Mouse (Mus musculus) hindbrain, embryonic 11.5 days (tissue): Measurements from ENCODE around the gene Tescl. TPM values are rescaled to one million over a fixed set of nuclear protein-coding genes. Genes with fewer than 3 reads are reported as not detected.

Experiments used
- ATAC-seq: fragments of 200-750 bp; cut with Nextera tagmentation; 2 replicates; pipeline ENCODE4 v1.8.0; 2017; ENCODE audit warnings: mild to moderate bottlenecking, moderate TSS enrichment, moderate library complexity; ENCODE audit not compliant: low FRiP score
- DNase-seq: peaks from one replicate; pipeline ENCODE4 v3.0.0-alpha.2; 2015; ENCODE audit warnings: low spot score
- H3K27ac ChIP-seq: fragments of 300-500 bp; sonication (generic); 2 replicates; pipeline ENCODE4 v1.5.1; 2014; ENCODE audit warnings: mild to moderate bottlenecking, low read depth, low read length
- H3K27me3 ChIP-seq: fragments of 300-500 bp; sonication (generic); 2 replicates; pipeline ENCODE4 v1.6.1; 2014; ENCODE audit warnings: mild to moderate bottlenecking, low read length, moderate library complexity, mixed read lengths; ENCODE audit not compliant: control insufficient read depth, insufficient read depth
- H3K36me3 ChIP-seq: fragments of 300-500 bp; sonication (generic); 2 replicates; pipeline ENCODE4 v1.6.1; 2014; ENCODE audit warnings: mild to moderate bottlenecking, low read length, moderate library complexity, mixed read lengths; ENCODE audit not compliant: control insufficient read depth, insufficient read depth
- H3K4me1 ChIP-seq: fragments of 300-500 bp; sonication (generic); replicated peaks from 2 replicates; pipeline ENCODE4 v1.6.1; 2014; ENCODE audit warnings: low read length, mixed read lengths; ENCODE audit not compliant: control insufficient read depth, insufficient read depth
- H3K4me2 ChIP-seq: fragments of 300-500 bp; sonication (generic); replicated peaks from 2 replicates; pipeline ENCODE4 v1.6.1; 2014; ENCODE audit warnings: mild to moderate bottlenecking, low read depth, low read length
- H3K4me3 ChIP-seq: fragments of 300-500 bp; sonication (generic); 2 replicates; pipeline ENCODE4 v1.5.1; 2014; ENCODE audit warnings: low read depth, low read length
- H3K9ac ChIP-seq: fragments of 300-500 bp; sonication (generic); 2 replicates; pipeline ENCODE4 v1.6.1; 2014; ENCODE audit warnings: low read depth, low read length
- H3K9me3 ChIP-seq: fragments of 300-500 bp; sonication (generic); 2 replicates; pipeline ENCODE4 v1.6.1; 2016; ENCODE audit warnings: low read length; ENCODE audit not compliant: control insufficient read depth
- WGBS: fragments of 180-500 bp; shearing (Covaris S2); extraction: QIAGEN DNeasy Blood & Tissue Kit; methylation state at CpG from one replicate; pipeline ENCODE4 v1.1.7; 2014; 5-methylcytosine and 5-hydroxymethylcytosine counted together
- polyA plus RNA-seq: library from polyadenylated mRNA; unstranded; fragments of >200 nt; fragmentation: Nextera tagmentation; extraction: Ambion mirVana; gene quantifications from 2 replicates; pipeline ENCODE4 v1.2.1, GENCODE M21; 2014

Gene Tescl
- polyA plus RNA-seq, 1 experiment from 2014 or later, result not detected

DNA sequence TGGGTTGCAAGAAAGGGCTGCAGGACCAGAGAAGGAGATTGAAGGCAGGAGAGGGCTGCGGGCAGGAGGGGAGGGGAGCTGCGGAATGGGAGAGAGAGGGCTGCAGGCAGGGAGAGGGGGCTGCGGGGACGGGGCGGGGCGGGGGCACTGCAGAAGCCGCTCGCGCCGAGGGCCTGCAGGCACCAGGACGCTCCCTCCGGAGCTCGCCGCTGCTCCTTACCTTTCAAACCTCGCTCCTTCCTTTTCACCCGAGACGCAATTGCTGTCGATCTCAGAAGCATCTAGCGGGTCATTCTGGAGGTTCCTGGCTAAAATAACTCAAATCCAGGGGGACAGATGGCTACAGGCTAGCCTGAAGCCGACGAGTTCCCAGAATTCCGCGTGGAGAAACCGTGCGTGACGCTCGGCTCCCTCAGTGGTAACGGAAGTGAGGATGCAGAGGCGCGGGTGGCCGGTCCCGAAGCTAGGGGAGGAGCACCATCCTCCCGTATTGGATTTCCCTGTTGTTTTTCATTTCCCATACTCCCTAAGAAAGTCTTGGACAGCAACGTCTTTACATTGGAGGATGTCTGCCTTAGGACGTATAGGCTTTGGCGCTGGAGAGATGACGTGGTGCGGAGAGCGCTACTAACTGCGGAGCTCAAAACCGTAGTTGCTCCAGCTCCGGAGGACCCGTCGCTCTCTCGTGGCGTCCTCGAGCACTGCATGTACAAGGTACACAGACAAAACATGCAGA lies 34.6 kb downstream of the Tescl start:
- Histone ChIP-seq H3K36me3 (peaks cover 13% of the 10 kb centered on the region; the same call in 1 of the 2 replicates), H3K9ac (peak overlapping the region; percentile 87), H3K4me3 (peak overlapping the region; percentile 79), H3K4me2 (peak overlapping the region; percentile 79), H3K9me3 (no peaks in the 10 kb centered on the region), H3K4me1 (0 out of 2 replicates have a peak, but pooled peaks cover 2% of the 10 kb centered on the region), H3K27me3 (no peaks in the 10 kb centered on the region), H3K27ac (peak overlapping the region; percentile 91)
- ATAC-seq (peak; percentile 91), DNase-seq (peak; percentile 88)
- WGBS, result 0% methylated on average over 42 of the region's 47 CpGs

DNA sequence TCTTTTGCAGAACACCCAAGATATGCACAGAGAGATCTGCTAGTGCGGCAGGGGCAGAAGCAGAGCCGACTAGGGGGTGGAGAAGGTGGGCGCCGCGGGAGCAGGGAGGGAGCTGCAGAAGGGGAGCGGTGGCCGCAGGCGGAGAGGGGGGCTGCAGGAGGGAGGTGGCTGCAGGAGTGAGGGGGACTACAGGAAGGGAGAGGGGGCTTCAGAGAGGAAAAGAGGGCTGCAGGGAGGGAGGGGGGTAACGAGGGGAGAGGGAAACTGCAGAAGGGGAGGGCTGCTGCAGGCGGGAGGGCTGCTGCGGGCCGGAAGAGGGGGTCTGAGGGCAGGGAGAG lies 35.1 kb downstream of the Tescl start:
- ATAC-seq, result peak; percentile 46
- H3K27ac ChIP-seq, result peak overlapping the region; percentile 91
- peaks cover 16% of the 10 kb centered on the region; the same call in 1 of the 2 replicates for H3K36me3 ChIP-seq
- no peak for DNase-seq
- WGBS, result under 1% methylated on average over 12 of the region's 12 CpGs
- no peaks in the 10 kb centered on the region for H3K27me3 ChIP-seq
- no peaks in the 10 kb centered on the region for H3K9me3 ChIP-seq
- H3K4me1 ChIP-seq, result 0 out of 2 replicates have a peak, but pooled peaks cover 2% of the 10 kb centered on the region
- H3K4me3 ChIP-seq, result peak overlapping the region; percentile 79
- H3K9ac ChIP-seq, result peak overlapping the region; percentile 87
- H3K4me2 ChIP-seq, result peak overlapping the region; percentile 79

DNA sequence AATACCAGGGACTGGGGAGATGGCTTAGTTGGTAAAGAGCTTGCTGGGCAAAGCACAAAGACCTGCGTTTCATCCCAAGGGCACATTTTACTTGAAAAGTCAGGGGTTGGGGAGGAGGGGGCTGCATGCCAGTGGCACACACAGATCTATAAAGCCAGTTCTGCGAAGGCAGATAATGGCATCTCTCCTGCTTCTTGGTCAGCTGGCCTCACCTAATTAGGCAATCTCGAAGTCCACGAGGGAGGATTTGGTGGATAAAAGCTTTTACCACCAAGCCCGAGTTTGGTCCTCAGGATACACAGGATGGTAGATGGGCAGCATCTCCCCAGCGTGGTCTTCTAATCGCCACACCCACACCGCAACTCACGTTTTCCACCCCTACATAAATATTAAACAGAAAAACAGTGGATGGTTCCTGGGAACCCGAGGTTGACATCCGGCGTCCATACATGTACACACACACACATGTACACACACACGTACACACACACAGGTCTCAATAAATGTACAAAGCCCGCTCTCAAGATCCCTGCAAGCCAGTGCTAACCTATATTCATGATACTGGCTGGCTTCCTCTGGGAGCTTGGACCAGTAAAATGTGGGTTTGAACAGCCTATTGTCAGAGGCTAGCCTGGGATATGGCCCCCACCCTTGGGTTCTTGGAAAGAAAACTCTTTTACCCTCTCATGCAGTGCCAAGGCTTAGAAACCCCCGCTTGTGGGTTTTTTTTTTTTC lies 36.2 kb downstream of the Tescl start:
- H3K9me3 ChIP-seq, result no peaks in the 10 kb centered on the region
- H3K4me3 ChIP-seq, result no peak overlapping the region; the same call in 1 of the 2 replicates
- DNase-seq (no peak), ATAC-seq (no peak)
- 0 out of 2 replicates have a peak overlapping the region, but pooled peaks have one; percentile 87 for H3K9ac ChIP-seq
- no peaks in the 10 kb centered on the region for H3K27me3 ChIP-seq
- WGBS, result 94% methylated on average over 15 of the region's 15 CpGs
- H3K4me1 ChIP-seq, result 0 out of 2 replicates have a peak, but pooled peaks cover 2% of the 10 kb centered on the region
- H3K27ac ChIP-seq, result no peak overlapping the region
- H3K36me3 ChIP-seq, result peaks cover 12% of the 10 kb centered on the region
- H3K4me2 ChIP-seq, result peak overlapping the region; percentile 79; the same call in 1 of the 2 replicates

DNA sequence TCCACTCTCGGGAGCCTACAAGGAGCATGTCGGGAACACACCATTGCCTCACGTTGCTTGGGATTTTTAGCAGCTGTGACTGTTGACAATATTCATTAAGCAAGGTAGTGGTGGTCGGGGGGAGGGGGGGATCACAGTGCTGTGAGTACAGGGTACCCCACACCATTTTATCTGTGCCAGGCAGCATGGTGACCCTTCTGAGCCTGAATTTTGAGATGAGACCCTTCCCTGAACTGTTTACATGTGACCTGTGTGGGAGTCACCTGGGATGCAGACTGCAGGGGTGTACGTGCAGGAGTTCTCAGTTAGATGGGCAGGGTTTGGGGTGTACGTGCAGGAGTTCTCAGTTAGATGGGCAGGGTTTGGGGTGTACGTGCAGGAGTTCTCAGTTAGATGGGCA lies 37.4 kb downstream of the Tescl start:
- Histone ChIP-seq H3K36me3 (peaks cover 19% of the 10 kb centered on the region), H3K27ac (no peak overlapping the region), H3K4me1 (0 out of 2 replicates have a peak, but pooled peaks cover 2% of the 10 kb centered on the region), H3K27me3 (no peaks in the 10 kb centered on the region), H3K4me2 (no peak overlapping the region), H3K9ac (no peak overlapping the region), H3K9me3 (no peaks in the 10 kb centered on the region), H3K4me3 (no peak overlapping the region)
- ATAC-seq (no peak), DNase-seq (no peak)
- 93% methylated on average over 7 of the region's 7 CpGs for WGBS

DNA sequence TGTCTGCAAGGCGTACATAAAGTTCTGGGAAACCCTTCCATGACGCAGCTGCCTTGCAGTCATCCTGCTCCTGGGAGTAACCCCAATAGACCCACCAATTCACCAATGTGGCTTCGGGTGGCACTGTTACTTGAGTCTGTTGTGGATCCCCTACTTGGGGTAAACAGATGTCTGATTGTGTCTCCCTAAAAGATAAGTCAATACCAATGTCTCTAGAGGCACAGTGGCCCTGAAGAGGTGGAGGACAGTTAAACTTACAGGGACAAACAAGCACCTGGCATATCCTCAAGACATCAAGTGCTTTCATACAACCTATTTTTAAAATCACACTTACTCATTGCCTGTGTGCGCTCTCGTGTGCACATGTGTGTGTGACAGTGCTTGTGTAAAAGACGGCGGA lies 38.4 kb downstream of the Tescl start:
- no peaks in the 10 kb centered on the region for H3K27me3 ChIP-seq
- no peak overlapping the region for H3K27ac ChIP-seq
- ATAC-seq (no peak), DNase-seq (no peak)
- no peak overlapping the region for H3K4me3 ChIP-seq
- H3K36me3 ChIP-seq, result peaks cover 23% of the 10 kb centered on the region
- WGBS, result 98% methylated on average over 7 of the region's 7 CpGs
- H3K9me3 ChIP-seq, result no peaks in the 10 kb centered on the region
- no peak overlapping the region for H3K9ac ChIP-seq
- H3K4me1 ChIP-seq, result 0 out of 2 replicates have a peak, but pooled peaks cover 2% of the 10 kb centered on the region
- no peak overlapping the region for H3K4me2 ChIP-seq

DNA sequence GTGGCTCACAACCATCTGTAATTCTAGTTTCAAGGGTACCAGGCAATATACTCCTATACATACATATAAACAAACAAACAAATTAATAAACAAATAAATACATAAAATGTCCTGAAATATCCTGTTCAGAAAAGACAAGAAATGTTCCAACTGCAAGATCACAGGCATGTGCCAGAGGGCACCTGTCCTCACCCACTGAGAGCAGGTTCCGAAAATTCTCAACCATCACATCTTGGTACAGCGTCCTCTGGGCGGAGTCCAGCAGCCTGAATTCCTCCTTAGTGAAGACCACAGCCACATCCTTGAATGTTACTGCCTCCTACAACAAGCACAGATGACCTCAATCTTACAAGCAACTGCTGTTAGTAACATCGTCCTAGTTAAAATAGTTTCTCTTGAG lies 39.0 kb downstream of the Tescl start:
- H3K9me3 ChIP-seq, result no peaks in the 10 kb centered on the region
- H3K9ac ChIP-seq, result no peak overlapping the region
- no peak overlapping the region for H3K27ac ChIP-seq
- ATAC-seq, result no peak
- H3K36me3 ChIP-seq, result peaks cover 23% of the 10 kb centered on the region
- H3K4me2 ChIP-seq, result no peak overlapping the region
- WGBS, result 96% methylated on average over 4 of the region's 4 CpGs
- no peak overlapping the region for H3K4me3 ChIP-seq
- no peaks in the 10 kb centered on the region for H3K27me3 ChIP-seq
- DNase-seq, result no peak
- H3K4me1 ChIP-seq, result 0 out of 2 replicates have a peak, but pooled peaks cover 2% of the 10 kb centered on the region

DNA sequence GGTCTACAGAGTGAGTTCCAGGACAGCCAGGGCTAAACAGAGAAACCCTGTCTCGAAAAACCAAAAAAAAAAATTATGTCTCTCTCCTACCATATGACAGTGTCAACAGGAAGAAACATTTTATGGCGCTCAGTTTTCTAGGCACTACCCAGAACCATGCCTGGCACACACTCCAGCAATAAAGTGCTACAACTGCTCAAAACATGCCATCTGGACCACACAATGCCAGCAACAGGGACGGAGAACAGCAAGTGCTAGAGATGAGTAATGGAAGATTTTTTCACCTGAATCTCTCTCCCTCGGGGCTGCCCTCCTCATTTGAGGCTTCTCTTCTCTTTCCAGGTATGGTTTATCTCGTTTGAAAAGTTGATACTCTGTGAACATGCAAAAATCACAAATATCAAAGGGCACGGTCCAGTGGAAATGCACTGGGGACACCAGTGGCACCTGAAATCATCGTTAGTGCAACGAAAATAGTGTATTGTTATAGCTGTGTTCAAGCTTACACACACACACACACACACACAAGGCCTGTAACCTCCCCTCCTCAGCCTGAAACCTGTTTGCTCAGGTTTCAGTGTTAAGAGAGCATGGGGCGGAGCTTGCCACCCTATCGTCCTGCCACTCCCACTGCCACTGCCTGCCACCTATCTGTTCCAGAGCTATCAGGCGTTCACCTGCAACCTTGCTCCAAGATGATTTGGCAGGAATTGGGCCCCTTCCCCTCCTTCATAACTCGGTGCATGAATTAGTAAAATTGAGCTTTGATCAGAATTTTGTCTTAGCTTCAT lies 40.5 kb downstream of the Tescl start:
- Histone ChIP-seq H3K4me1 (0 out of 2 replicates have a peak, but pooled peaks cover 2% of the 10 kb centered on the region), H3K4me3 (no peak overlapping the region), H3K9me3 (no peaks in the 10 kb centered on the region), H3K36me3 (peaks cover 23% of the 10 kb centered on the region), H3K27me3 (no peaks in the 10 kb centered on the region), H3K27ac (no peak overlapping the region), H3K4me2 (no peak overlapping the region), H3K9ac (no peak overlapping the region)
- 90% methylated on average over 12 of the region's 12 CpGs for WGBS
- ATAC-seq (no peak), DNase-seq (no peak)

DNA sequence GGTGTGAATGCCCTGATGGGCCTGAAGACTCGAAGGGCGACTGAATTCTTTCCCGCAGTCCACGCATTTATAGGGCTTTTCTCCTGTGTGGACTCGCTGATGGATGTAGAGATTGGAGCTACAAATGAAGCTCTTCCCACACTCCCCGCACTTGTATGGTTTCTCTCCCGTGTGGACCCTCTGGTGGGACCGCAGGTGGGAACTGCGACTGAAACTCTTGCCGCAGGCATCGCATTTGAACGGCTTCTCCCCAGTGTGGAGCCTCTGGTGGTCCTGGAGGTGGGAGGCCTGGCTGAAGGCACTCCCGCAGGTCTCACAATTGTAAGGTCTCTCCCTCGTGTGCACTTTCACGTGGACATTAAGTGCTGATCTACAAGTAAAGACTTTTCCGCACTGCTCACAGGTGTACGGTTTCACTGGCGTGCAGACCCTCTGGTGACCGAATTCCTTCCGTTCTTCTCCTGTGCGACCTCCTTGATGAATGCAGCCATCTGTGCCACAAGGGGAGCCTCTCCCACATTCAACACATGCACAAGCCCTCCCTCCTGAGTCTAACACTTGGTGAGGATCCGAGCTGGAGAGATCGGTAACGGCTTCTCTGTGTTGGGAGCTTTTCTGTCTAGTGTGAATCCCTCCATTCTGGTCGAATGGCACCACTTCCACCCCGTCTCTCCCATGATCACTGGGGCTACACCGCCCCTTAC lies 42.2 kb downstream of the Tescl start:
- Histone ChIP-seq H3K4me2 (no peak overlapping the region), H3K9me3 (no peaks in the 10 kb centered on the region), H3K4me1 (no peaks in the 10 kb centered on the region), H3K27me3 (no peaks in the 10 kb centered on the region), H3K27ac (no peak overlapping the region), H3K9ac (no peak overlapping the region), H3K4me3 (no peak overlapping the region), H3K36me3 (peaks cover 23% of the 10 kb centered on the region)
- DNase-seq (no peak), ATAC-seq (no peak)
- 92% methylated on average over 27 of the region's 27 CpGs for WGBS
